Mouse (Mus musculus): ENCODE results near the gene Lrrc36. TPM values are rescaled to one million over a fixed set of nuclear protein-coding genes. Genes with fewer than 3 reads are reported as not detected.

Gene Lrrc36
- total and polyA plus RNA-seq, 3 experiments: 0.06 TPM; not detected in 2

- Histone ChIP-seq H3K27ac (ENCODE audit: control insufficient read depth, low read depth, low read length) (no peak overlapping the region), H3K9me3 (replicated peaks; ENCODE audit: insufficient read depth, low read length) (no peaks in the 10 kb centered on the region), H3K27me3 (ENCODE audit: control insufficient read depth in 1 of 2, insufficient read depth in 2 of 2, low read length in 2 of 2) (no peaks in the 10 kb centered on the region)
Measured at GRCm38 (mm10) chr8:105476628-105477413, 63.5 kb downstream of the Lrrc36 start.

GRCm38 (mm10) chr8:105477792-105478191, 64.4 kb downstream of the Lrrc36 start:
- no peaks in the 10 kb centered on the region for H3K27me3 ChIP-seq (ENCODE audit: control insufficient read depth in 1 of 2, insufficient read depth in 2 of 2, low read length in 2 of 2)
- H3K9ac ChIP-seq (ENCODE audit: control insufficient read depth, low read depth, low read length, poor library complexity, severe bottlenecking): no peak overlapping the region
- no peak overlapping the region for H3K27ac ChIP-seq (ENCODE audit: control insufficient read depth, low read depth, low read length)
- H3K79me2 ChIP-seq (ENCODE audit: control insufficient read depth, insufficient read depth, low read length, poor library complexity): no peaks in the 10 kb centered on the region
- DNase-seq (ENCODE audit: low read depth, low spot score): no peak
- no peaks in the 10 kb centered on the region for H3K4me1 ChIP-seq (ENCODE audit: control insufficient read depth in 1 of 2, insufficient read depth in 2 of 2, low read length in 2 of 2)
- H3K9me3 ChIP-seq (replicated peaks; ENCODE audit: insufficient read depth, low read length): no peaks in the 10 kb centered on the region
- no peaks in the 10 kb centered on the region for H3K36me3 ChIP-seq (ENCODE audit: control insufficient read depth in 1 of 2, insufficient read depth in 2 of 2, low read length in 2 of 2)
- no peak for TF ChIP-seq MAX (IDR thresholded peaks at IDR 0.05; ENCODE audit: low read length)
- TF ChIP-seq UBTF (IDR thresholded peaks at IDR 0.05; ENCODE audit: borderline replicate concordance, insufficient read depth, low read depth, low read length): no peak
- no peak overlapping the region for H3K4me3 ChIP-seq (ENCODE audit: control insufficient read depth in 1 of 2, insufficient read depth in 1 of 2, low read depth in 2 of 2, low read length in 2 of 2)

More at GRCm38 (mm10) chr8:105476628-105477413, 63.5 kb downstream of the Lrrc36 start:
- Histone ChIP-seq H3K4me3 (ENCODE audit: control insufficient read depth in 1 of 2, insufficient read depth in 1 of 2, low read depth in 2 of 2, low read length in 2 of 2) (no peak overlapping the region), H3K79me2 (ENCODE audit: control insufficient read depth, insufficient read depth, low read length, poor library complexity) (no peaks in the 10 kb centered on the region), H3K36me3 (ENCODE audit: control insufficient read depth in 1 of 2, insufficient read depth in 2 of 2, low read length in 2 of 2) (no peaks in the 10 kb centered on the region), H3K4me1 (ENCODE audit: control insufficient read depth in 1 of 2, insufficient read depth in 2 of 2, low read length in 2 of 2) (no peaks in the 10 kb centered on the region), H3K9ac (ENCODE audit: control insufficient read depth, low read depth, low read length, poor library complexity, severe bottlenecking) (no peak overlapping the region)
- no peak for TF ChIP-seq HCFC1 (IDR thresholded peaks at IDR 0.05; ENCODE audit: low read depth, low read length)
- peak in 2 of 3 experiments; percentile 54 to 64; a peak in 4 of 6 replicates for TF ChIP-seq CTCF (IDR thresholded peaks at IDR 0.05 in 2 of 3, conservative IDR thresholded peaks at IDR 0.05 in 1 of 3; ENCODE audit: control insufficient read depth in 1 of 3, insufficient read depth in 1 of 3, low read depth in 2 of 3, low read length in 3 of 3, poor library complexity in 1 of 3, severe bottlenecking in 1 of 3)
- TF ChIP-seq NRF1 (IDR thresholded peaks at IDR 0.05; ENCODE audit: insufficient read depth, low read depth, low read length, poor library complexity, severe bottlenecking): no peak
- peak; percentile 52 for TF ChIP-seq SMC3 (IDR thresholded peaks at IDR 0.05; ENCODE audit: low read depth, low read length)
- no peak for TF ChIP-seq POLR2AphosphoS2 (IDR thresholded peaks at IDR 0.05; ENCODE audit: low read length)
- TF ChIP-seq RAD21 (IDR thresholded peaks at IDR 0.05; ENCODE audit: low read depth, low read length): peak; percentile 28
- no peak for TF ChIP-seq ZC3H11A (IDR thresholded peaks at IDR 0.05; ENCODE audit: low read depth, low read length)
- DNase-seq (ENCODE audit: low read depth, low spot score): no peak

DNA sequence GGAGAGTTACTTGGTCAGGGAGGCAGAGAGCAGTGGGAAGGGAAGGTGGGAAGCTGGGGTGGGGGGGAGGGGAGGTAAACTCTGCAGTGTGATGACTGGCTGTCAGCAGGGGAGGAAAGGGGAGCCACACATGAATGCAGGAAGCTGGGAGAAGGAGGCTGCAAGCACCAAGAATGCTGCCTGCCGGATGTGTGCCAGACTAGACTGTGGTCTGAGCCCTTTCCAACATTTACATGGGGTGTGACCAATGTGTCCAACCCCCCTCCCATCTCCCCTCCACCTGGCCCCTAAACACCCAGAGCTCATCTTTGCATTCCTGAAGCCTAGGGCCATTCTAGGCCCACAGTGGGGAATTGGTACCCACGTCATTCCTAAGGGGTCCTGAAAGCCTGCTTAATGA, 67.6 kb downstream of the Lrrc36 start:
- no peaks in the 10 kb centered on the region for H3K36me3 ChIP-seq (ENCODE audit: control insufficient read depth in 1 of 2, insufficient read depth in 2 of 2, low read length in 2 of 2)
- no peak overlapping the region for H3K4me3 ChIP-seq (ENCODE audit: control insufficient read depth in 1 of 2, insufficient read depth in 1 of 2, low read depth in 2 of 2, low read length in 2 of 2)
- H3K27ac ChIP-seq (ENCODE audit: control insufficient read depth, low read depth, low read length): no peak overlapping the region
- no peak overlapping the region for H3K9ac ChIP-seq (ENCODE audit: control insufficient read depth, low read depth, low read length, poor library complexity, severe bottlenecking)
- H3K9me3 ChIP-seq (replicated peaks; ENCODE audit: insufficient read depth, low read length): no peaks in the 10 kb centered on the region
- H3K4me1 ChIP-seq (ENCODE audit: control insufficient read depth in 1 of 2, insufficient read depth in 2 of 2, low read length in 2 of 2): no peaks in the 10 kb centered on the region
- no peaks in the 10 kb centered on the region for H3K79me2 ChIP-seq (ENCODE audit: control insufficient read depth, insufficient read depth, low read length, poor library complexity)
- no peak for TF ChIP-seq TAL1 (IDR thresholded peaks at IDR 0.05; ENCODE audit: low read length)
- TF ChIP-seq TCF12 (IDR thresholded peaks at IDR 0.05; ENCODE audit: low read depth, low read length): no peak
- no peak for TF ChIP-seq NELFE (IDR thresholded peaks at IDR 0.05; ENCODE audit: low read depth, low read length)
- TF ChIP-seq ETS1 (IDR thresholded peaks at IDR 0.05; ENCODE audit: low read depth, low read length): no peak
- no peak for TF ChIP-seq POLR2A (IDR thresholded peaks at IDR 0.05; ENCODE audit: control insufficient read depth in 1 of 2, insufficient read depth in 1 of 2, low read depth in 1 of 2, low read length in 2 of 2, poor library complexity in 1 of 2)
- no peak for TF ChIP-seq MYC (IDR thresholded peaks at IDR 0.05; ENCODE audit: low read depth, low read length)
- TF ChIP-seq MXI1 (IDR thresholded peaks at IDR 0.05; ENCODE audit: low read depth, low read length): no peak
- TF ChIP-seq CTCF (IDR thresholded peaks at IDR 0.05 in 2 of 3, conservative IDR thresholded peaks at IDR 0.05 in 1 of 3; ENCODE audit: control insufficient read depth in 1 of 3, insufficient read depth in 1 of 3, low read depth in 2 of 3, low read length in 3 of 3, poor library complexity in 1 of 3, severe bottlenecking in 1 of 3): no peak
- no peak for TF ChIP-seq SMC3 (IDR thresholded peaks at IDR 0.05; ENCODE audit: low read depth, low read length)
- TF ChIP-seq CHD1 (IDR thresholded peaks at IDR 0.05; ENCODE audit: low read depth, low read length): no peak
- TF ChIP-seq GATA1 (IDR thresholded peaks at IDR 0.05; ENCODE audit: low read depth, low read length): no peak
- no peak for TF ChIP-seq BHLHE40 (IDR thresholded peaks at IDR 0.05; ENCODE audit: borderline replicate concordance, low read depth, low read length)
- DNase-seq (ENCODE audit: low read depth, low spot score): no peak
- no peaks in the 10 kb centered on the region for H3K27me3 ChIP-seq (ENCODE audit: control insufficient read depth in 1 of 2, insufficient read depth in 2 of 2, low read length in 2 of 2)
